Mouse (Mus musculus) left cerebral cortex, adult 18-20 months (tissue): ENCODE results near the gene Shh. TPM values are rescaled to one million over a fixed set of nuclear protein-coding genes. Genes with fewer than 3 reads are reported as not detected.

Source experiments
- DNase-seq, 2 experiments: peaks; one replicate each; pipeline ENCODE4 v3.0.0; 2021 to 2022; ENCODE audit warnings: low spot score in 2 of 2, mixed read lengths in 1 of 2
- long read RNA-seq, 2 experiments: library from polyadenylated mRNA; stranded (forward); transcript quantifications; one replicate each; pipeline ENCODE4 v2.0.0; 2021
- total RNA-seq, 2 experiments: library from RNA; stranded (reverse); gene quantifications; 2 replicates each; pipeline ENCODE4 v1.2.3; 2021

The Shh gene
- 1 to 10 TPM; 2.8 to 3.7 TPM for total RNA-seq
- long read RNA-seq, experiment 1, partial matches to known transcripts: 0 of 1 reads
- long read RNA-seq, experiment 1, other reads (novel, unspliced or antisense): 1 of 1 reads
- long read RNA-seq, experiment 2: 0 reads

DNA sequence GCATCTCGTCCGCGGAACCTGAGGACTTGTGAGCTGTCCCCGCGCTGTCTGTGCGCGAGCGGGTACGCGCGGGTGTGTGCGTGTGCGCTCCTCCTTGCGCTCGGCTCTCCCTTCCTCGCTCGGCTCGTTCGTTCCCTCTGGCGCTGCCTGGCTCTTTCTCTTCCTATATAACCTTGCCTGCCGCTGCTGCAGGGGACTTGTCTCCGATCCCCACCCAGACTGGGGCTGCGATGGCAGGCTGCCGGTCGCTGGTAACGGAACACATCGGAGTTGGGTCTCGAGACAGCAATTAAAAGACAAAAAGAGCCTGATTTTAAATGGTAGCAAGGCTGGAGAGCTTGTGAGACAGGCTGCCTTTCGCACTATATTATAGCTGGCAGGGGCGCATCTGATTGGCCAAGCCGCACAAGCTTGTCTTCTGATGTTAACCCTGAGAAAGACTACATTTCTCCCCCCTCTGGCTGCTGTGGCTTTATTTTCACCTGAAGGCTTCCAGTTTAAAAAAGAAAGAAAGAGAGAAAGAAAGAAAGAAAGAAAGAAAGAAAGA is at the start of gene Shh:
Gene Shh, minus strand, starts transcription at position 497 of the 547 bp plus-strand sequence.
- DNase-seq: peak; percentile 54 to 75

GRCm38 (mm10) chr5:28500792-28501439 is 33.9 kb upstream of the Shh start:
- no peak for DNase-seq

DNA sequence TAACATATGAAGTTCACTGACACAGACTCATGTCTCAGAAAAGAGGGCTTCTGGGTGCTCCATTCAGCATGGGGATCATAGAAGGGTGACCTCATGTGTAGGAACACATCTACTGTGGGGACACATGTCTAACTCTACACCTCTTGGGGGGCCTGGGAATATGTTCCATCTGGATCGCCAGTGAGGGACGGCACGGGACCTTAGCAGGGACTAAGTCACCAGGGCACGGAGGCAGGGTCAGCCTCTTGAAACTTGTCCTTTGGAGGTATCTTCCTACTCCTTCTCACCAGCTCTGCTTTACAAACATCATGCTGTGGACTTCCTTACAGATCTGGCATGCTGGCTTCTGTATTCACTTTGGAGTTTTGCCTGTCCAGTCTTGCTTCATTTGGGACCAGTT is 31.8 kb upstream of the Shh start:
- no peak for DNase-seq

DNA sequence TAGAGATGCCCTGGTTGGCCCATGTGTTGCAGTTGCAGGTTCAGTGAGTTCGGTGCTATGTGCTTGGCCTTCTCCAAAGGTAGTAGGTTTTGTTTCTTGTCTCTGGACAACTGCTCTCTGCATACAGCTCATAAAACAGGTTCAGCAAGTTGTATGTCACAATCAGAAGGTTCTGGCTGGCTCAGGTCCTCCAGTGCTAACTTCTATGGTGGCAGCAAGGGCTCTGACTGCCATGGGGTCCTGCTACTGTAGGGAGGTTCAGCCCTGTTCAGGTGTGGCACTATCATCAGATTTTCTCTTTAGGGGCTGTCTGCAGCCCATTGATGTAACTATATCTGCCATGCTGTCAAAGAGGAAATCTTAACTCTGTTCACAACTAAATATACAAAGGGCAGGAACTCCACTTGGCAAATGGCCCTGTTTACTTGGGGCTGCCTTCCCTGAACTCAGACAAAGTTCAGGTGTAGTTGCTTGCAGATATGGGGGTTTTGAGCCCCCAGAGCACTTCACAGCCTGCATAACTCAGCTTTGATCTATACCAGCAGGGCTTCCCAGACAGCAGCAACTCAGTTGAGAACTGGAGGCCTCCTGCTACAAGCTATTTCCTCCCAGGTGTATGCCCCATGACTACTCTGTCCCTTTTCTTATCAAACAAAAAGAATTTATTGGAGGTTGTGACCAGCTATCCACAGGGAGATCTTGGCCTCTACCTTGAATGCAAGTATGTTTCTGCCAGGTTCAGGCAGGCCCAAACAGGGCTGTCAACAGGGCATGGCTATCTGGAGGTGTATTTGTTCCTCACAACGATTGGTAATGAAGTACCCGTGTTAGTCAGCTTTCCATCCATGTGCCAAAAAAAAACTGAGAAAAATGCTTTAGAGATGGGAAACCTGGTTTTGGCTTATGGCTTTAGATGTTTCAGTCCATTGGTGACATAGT is 28.9 kb upstream of the Shh start:
- DNase-seq: no peak

DNA sequence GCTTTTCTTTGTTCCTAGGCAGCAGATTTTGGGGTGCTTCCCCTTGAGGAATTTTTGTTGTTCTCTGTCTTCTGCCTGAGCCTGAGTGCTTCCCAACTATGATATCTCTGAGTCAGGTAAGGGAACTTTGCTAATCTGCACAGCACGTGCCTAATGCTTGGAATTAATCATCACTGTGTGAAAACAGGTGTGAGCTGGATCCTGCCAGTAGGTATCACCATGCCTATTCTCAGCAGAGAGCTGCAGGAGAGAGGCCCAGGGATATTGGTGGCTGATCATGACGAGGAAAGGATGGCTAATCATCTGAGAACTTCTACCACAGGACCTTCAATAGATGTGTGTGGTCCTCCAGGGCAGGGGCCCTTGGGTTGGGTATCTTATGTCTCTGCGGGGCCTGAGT is 26.5 kb upstream of the Shh start:
- DNase-seq: no peak

DNA sequence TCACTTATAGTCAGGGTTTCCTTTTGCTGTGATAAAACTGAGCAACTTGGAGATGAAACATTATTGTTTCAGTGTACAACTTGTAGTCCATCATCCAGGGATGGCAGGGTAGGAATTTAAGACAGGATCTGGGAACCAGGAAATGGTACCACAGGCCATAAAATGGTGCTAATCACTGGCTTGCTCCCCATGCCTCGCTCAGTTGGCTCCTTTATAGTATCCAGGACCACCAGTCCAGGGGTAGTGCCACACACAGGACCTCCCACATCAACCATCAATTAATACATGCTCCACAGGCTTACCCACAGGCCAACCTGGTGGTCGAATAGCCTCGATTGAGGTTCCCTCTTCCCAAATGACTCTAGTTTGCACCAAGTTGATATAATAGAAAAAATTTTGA is 15.9 kb upstream of the Shh start:
- DNase-seq: no peak

GRCm38 (mm10) chr5:28481730-28482129 is 14.7 kb upstream of the Shh start:
- no peak for DNase-seq

GRCm38 (mm10) chr5:28476389-28477379 is 9.6 kb upstream of the Shh start:
- DNase-seq: no peak

- no peak for DNase-seq
Observed at GRCm38 (mm10) chr5:28473556-28473955, 6.5 kb upstream of the Shh start.

DNA sequence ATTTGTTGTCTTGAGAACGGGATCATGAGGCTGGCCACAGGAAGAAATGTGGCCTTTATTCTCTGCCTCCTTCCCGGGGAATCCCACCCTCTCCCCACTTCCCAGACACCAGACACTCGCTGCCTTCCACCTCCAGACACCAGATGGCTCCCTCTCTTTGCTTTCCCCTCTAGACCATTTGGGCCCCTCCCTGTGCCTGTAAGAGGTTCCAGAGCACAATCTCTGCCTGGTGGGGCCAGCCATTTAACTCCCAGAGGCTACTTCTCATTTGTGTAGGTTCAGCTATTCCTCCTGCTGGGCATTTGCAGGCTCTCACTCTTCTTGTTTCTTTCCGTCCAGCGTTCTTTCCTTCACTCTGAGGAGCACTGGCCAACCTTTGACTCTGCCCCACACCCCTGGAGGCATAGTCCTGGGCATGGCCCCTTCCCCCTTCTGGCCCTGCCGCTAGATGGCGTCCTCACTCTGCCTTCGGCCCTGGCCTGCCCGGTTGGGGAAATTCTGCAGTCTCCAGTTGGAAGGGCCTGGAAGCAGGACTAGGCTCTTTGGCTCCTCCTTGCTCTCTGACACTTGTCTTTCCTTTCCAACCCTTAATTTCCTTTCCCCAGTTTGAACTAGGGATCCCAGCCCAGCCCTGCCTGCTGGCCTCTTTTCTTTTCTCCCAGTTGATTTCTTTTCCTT is 2.6 kb upstream of the Shh start:
- peak; percentile 49 to 61 for DNase-seq

GRCm38 (mm10) chr5:28466351-28466750 is 705 bp downstream of the Shh start:
- no peak for DNase-seq

- DNase-seq: no peak
Observed at GRCm38 (mm10) chr5:28465526-28465925, 1.5 kb downstream of the Shh start.

DNA sequence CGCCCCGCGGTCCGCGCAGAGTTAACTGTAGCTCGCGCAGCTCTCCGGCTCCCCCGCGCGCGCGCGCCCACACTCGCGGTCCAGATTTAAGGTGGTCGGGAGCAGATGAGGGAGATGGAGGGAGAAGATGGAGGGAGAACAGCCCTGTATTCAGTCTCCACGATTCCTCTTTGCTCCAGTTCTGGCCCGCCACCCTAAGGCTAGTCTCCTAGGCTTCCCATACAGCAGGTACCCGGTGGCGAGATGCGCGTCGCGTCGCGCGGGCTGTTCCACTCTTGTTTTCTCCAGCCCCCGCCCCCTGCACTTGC is 2.0 kb downstream of the Shh start:
- peak; percentile 58 to 81 for DNase-seq

- peak in 1 of 2 experiments; percentile 51 for DNase-seq
Observed at GRCm38 (mm10) chr5:28464361-28465098, 2.5 kb downstream of the Shh start.

- DNase-seq: no peak
Observed at GRCm38 (mm10) chr5:28463656-28464055, 3.4 kb downstream of the Shh start.

GRCm38 (mm10) chr5:28462741-28463590 is 4.1 kb downstream of the Shh start:
- no peak for DNase-seq

- DNase-seq: no peak
Observed at GRCm38 (mm10) chr5:28461376-28461775, 5.7 kb downstream of the Shh start.

GRCm38 (mm10) chr5:28460556-28461350 is 6.3 kb downstream of the Shh start:
- no peak for DNase-seq
